Mouse (Mus musculus): ENCODE data around the gene Syt1. TPM values are rescaled to one million over a fixed set of nuclear protein-coding genes. Genes with fewer than 3 reads are reported as not detected.

The Syt1 gene
- polyA plus RNA-seq, 1 experiment, result 0.47 TPM

DNA sequence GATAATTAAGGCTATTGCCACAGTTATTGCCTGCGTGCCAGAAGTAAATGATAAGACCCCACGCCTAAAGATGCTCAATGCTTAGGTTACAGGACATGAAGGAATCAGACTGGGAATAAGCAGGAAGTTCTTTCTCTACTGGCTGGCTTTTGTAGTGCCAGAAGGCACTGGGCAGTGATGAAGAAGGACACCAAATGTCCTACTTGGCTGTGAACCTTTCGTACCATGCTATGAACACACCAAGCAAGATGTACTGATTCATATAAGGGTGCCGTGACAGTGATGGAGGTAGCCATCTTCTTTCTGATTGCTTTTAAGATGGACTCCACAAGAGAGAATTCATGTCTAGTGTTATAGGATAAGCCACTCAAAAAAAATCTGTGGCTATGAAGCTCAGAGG, 145.2 kb downstream of the Syt1 start:
- no peak overlapping the region for H3K27ac ChIP-seq (ENCODE audit: insufficient read depth, low read length)
- H3K4me3 ChIP-seq (ENCODE audit: insufficient read depth, low read length), result no peak overlapping the region
- TF ChIP-seq POLR2A (IDR thresholded peaks at IDR 0.05; ENCODE audit: low read depth, low read length), result no peak
- no peak for TF ChIP-seq CTCF (IDR thresholded peaks at IDR 0.05; ENCODE audit: borderline replicate concordance, insufficient read depth, low read length)
- H3K4me1 ChIP-seq (ENCODE audit: control insufficient read depth, insufficient read depth, low read length), result no peaks in the 10 kb centered on the region

DNA sequence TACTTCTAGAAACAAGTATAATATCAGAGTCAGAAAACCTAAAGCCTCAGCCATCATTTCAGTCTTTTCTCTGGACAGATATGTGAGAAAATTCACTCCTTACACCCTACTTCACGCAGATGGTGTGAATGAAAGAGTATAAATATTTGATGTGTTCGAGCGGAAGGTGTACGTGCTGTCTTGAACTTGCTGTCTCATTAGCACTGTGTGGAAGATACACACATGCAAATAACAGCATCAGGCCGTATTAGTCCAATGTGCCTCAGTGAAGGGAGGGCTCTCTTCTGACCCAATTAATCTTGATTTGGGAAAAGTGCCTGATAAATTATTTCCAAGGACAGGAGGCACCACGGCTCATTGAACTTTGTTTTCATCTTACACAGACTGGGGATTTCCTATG, 154.8 kb downstream of the Syt1 start:
- no peak for TF ChIP-seq POLR2A (IDR thresholded peaks at IDR 0.05; ENCODE audit: low read depth, low read length)
- no peak for TF ChIP-seq CTCF (IDR thresholded peaks at IDR 0.05; ENCODE audit: borderline replicate concordance, insufficient read depth, low read length)
- H3K27ac ChIP-seq (ENCODE audit: insufficient read depth, low read length), result no peak overlapping the region
- H3K4me3 ChIP-seq (ENCODE audit: insufficient read depth, low read length), result no peak overlapping the region
- no peaks in the 10 kb centered on the region for H3K4me1 ChIP-seq (ENCODE audit: control insufficient read depth, insufficient read depth, low read length)

DNA sequence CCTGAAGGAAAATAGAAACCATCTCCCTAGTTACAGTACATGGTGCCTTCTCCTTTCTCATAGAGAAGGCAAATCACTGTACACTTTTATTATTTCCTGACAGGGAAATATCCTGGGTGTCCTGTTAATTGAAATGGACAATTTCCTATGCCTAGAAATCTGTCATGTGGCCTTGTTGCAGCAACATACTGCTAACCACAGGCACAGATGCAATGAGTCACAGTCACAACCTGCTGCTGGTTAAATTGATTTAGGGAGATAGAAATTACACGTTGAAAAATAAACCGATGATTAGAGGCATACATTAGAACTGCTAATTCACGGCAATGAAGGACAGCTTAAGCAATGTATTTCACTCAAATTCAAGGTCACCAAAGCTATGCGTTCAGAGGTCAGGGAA, 158.0 kb downstream of the Syt1 start:
- H3K4me3 ChIP-seq (ENCODE audit: insufficient read depth, low read length), result no peak overlapping the region
- no peaks in the 10 kb centered on the region for H3K4me1 ChIP-seq (ENCODE audit: control insufficient read depth, insufficient read depth, low read length)
- H3K27ac ChIP-seq (ENCODE audit: insufficient read depth, low read length), result no peak overlapping the region
- no peak for TF ChIP-seq CTCF (IDR thresholded peaks at IDR 0.05; ENCODE audit: borderline replicate concordance, insufficient read depth, low read length)
- TF ChIP-seq POLR2A (IDR thresholded peaks at IDR 0.05; ENCODE audit: low read depth, low read length), result no peak

DNA sequence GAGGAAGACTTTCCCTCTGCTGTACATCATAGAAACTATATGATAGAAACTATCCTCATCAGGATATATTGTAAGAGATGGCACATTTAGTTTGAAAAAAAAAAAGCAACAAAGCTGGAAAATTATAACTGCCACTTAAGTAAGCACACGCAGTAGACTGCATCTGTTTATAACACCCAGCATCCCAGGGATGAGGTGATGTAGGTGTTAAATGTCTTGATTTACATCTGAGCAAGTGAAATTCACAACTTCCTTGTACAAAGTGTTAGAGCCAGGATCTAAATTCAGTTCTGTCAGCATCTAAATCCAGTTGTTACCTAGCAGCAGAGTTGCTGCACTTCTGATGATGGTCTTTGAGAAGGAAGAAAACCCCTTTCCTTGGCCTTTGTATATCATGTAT, 173.3 kb downstream of the Syt1 start:
- Histone ChIP-seq H3K4me3 (ENCODE audit: insufficient read depth, low read length) (no peak overlapping the region), H3K27ac (ENCODE audit: insufficient read depth, low read length) (no peak overlapping the region), H3K4me1 (ENCODE audit: control insufficient read depth, insufficient read depth, low read length) (no peaks in the 10 kb centered on the region)
- TF ChIP-seq POLR2A (IDR thresholded peaks at IDR 0.05; ENCODE audit: low read depth, low read length) (no peak), CTCF (IDR thresholded peaks at IDR 0.05; ENCODE audit: borderline replicate concordance, insufficient read depth, low read length) (no peak)

DNA sequence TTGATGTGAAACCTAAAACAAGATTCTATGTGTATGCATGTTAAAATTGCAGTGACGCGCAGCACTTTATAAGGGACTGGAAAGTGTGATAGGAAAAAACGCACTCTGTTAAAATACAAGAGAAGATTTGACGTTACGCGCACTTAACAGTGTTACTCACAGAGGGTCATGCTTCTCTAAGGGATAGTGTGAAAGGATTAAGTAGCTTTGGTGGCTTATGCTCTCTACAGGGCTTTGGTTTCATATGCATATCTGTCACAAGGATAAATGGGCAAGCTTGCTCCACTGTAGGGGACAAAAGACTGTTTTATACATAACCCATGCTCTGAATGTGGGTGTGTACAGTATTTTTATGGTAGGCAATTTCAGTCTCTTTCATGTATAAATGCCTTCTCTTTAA, 178.5 kb downstream of the Syt1 start:
- no peak for TF ChIP-seq POLR2A (IDR thresholded peaks at IDR 0.05; ENCODE audit: low read depth, low read length)
- no peak for TF ChIP-seq CTCF (IDR thresholded peaks at IDR 0.05; ENCODE audit: borderline replicate concordance, insufficient read depth, low read length)
- no peaks in the 10 kb centered on the region for H3K4me1 ChIP-seq (ENCODE audit: control insufficient read depth, insufficient read depth, low read length)
- H3K27ac ChIP-seq (ENCODE audit: insufficient read depth, low read length), result no peak overlapping the region
- H3K4me3 ChIP-seq (ENCODE audit: insufficient read depth, low read length), result no peak overlapping the region

DNA sequence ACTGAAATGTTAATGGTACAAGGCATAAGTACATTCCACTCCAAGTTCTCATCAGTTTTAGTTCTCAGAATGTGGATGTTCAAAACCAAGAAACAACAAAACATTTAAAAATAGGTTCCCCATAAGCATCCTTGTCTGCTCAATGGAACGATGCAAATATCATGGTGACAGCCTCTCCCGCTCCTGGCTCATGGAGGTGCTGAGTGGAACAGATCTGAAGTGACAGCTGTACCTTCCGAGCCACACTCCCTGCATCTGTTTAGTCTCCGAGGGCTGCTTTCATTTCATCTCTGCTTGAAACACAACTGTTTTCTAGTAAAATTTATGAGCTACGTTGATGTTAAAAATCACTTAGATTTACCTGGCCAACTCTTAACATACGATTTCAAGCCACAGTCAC, 179.0 kb downstream of the Syt1 start:
- H3K4me1 ChIP-seq (ENCODE audit: control insufficient read depth, insufficient read depth, low read length), result no peaks in the 10 kb centered on the region
- TF ChIP-seq POLR2A (IDR thresholded peaks at IDR 0.05; ENCODE audit: low read depth, low read length) (no peak), CTCF (IDR thresholded peaks at IDR 0.05; ENCODE audit: borderline replicate concordance, insufficient read depth, low read length) (no peak)
- H3K27ac ChIP-seq (ENCODE audit: insufficient read depth, low read length), result no peak overlapping the region
- no peak overlapping the region for H3K4me3 ChIP-seq (ENCODE audit: insufficient read depth, low read length)

DNA sequence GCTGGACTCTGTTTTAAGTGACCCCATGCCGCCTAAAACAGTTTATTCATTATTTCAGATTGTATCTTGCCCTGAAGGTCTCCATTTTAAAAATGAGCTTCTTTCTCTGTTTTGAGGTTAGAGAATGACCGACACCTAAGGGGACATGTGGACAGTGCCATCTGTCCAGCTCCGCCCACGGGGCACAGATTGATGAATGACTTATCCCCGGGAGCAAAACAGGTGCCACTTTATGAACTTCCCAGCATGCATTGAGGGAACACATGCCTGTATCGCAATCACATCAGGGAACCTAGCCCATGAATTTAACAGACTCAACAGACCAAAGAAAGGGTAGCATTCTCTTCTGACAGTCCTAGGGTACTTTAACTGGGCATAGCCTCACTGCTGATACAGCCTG, 188.5 kb downstream of the Syt1 start:
- no peak for TF ChIP-seq CTCF (IDR thresholded peaks at IDR 0.05; ENCODE audit: borderline replicate concordance, insufficient read depth, low read length)
- no peak for TF ChIP-seq POLR2A (IDR thresholded peaks at IDR 0.05; ENCODE audit: low read depth, low read length)
- Histone ChIP-seq H3K27ac (ENCODE audit: insufficient read depth, low read length) (no peak overlapping the region), H3K4me1 (ENCODE audit: control insufficient read depth, insufficient read depth, low read length) (no peaks in the 10 kb centered on the region), H3K4me3 (ENCODE audit: insufficient read depth, low read length) (no peak overlapping the region)

DNA sequence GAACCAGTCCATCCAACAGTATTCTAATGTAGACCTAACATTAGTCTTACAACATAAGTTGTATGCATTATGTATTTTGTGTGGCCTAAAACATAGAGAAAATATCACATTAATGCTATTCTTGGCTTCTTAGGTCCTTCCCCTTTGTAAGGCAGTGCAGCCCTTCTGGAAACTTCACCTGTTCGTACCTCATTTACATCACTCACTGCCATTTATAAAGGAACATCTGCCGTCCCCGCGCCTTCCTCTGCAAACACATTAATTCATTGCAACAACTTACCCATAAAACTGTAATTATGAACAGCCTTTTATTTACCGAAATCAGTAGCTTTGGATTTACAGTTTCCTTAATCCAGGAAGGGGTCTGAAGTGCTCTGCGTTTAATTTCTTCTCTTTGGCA, 195.4 kb downstream of the Syt1 start:
- Histone ChIP-seq H3K4me1 (ENCODE audit: control insufficient read depth, insufficient read depth, low read length) (no peaks in the 10 kb centered on the region), H3K27ac (ENCODE audit: insufficient read depth, low read length) (no peak overlapping the region), H3K4me3 (ENCODE audit: insufficient read depth, low read length) (no peak overlapping the region)
- TF ChIP-seq CTCF (IDR thresholded peaks at IDR 0.05; ENCODE audit: borderline replicate concordance, insufficient read depth, low read length) (no peak), POLR2A (IDR thresholded peaks at IDR 0.05; ENCODE audit: low read depth, low read length) (no peak)

DNA sequence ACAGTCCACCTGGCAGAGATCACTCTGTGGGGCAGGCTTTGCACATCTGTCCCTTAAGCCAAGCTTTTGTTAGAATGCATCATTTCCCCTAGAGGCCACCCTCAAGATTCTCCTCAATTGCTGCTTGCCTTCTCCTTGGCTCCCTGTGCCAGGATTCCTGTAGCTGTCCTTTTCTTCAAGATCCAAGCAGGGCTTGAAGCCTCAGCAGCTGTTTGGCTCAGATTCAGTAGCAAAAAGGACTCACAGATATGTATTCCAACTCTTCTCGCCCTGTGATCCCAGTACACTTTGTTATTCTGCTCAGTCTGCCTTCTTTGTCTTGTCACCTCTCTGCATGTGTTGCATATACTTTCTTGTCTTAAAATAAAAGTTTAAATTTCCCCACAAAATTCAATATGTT, 206.4 kb downstream of the Syt1 start:
- peaks cover 3% of the 10 kb centered on the region; the same call in 1 of the 2 replicates for H3K4me1 ChIP-seq (ENCODE audit: control insufficient read depth, insufficient read depth, low read length)
- TF ChIP-seq CTCF (IDR thresholded peaks at IDR 0.05; ENCODE audit: borderline replicate concordance, insufficient read depth, low read length) (no peak), POLR2A (IDR thresholded peaks at IDR 0.05; ENCODE audit: low read depth, low read length) (no peak)
- no peak overlapping the region for H3K4me3 ChIP-seq (ENCODE audit: insufficient read depth, low read length)
- H3K27ac ChIP-seq (ENCODE audit: insufficient read depth, low read length), result no peak overlapping the region

DNA sequence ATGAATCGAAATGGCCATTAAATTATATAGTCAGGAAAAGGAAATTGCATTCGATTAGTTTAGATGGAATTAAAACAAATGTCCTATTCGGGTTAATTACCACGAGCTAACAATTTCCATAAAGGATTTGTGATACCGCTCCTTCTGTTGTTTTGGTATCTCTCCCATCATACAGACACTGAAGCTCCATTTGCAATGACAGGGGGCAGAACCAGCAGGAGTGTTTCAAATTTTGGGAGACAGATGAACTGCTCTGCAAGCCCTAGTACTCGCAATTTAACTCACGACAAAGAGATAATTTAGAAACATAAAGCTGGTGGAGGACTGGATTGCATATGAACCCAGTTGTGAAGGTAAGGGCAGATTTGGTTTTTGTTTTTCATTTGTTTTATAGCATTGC, 210.0 kb downstream of the Syt1 start:
- H3K4me3 ChIP-seq (ENCODE audit: insufficient read depth, low read length), result no peak overlapping the region
- no peak overlapping the region for H3K27ac ChIP-seq (ENCODE audit: insufficient read depth, low read length)
- peaks cover 3% of the 10 kb centered on the region; the same call in 1 of the 2 replicates for H3K4me1 ChIP-seq (ENCODE audit: control insufficient read depth, insufficient read depth, low read length)
- TF ChIP-seq CTCF (IDR thresholded peaks at IDR 0.05; ENCODE audit: borderline replicate concordance, insufficient read depth, low read length) (no peak), POLR2A (IDR thresholded peaks at IDR 0.05; ENCODE audit: low read depth, low read length) (no peak)

DNA sequence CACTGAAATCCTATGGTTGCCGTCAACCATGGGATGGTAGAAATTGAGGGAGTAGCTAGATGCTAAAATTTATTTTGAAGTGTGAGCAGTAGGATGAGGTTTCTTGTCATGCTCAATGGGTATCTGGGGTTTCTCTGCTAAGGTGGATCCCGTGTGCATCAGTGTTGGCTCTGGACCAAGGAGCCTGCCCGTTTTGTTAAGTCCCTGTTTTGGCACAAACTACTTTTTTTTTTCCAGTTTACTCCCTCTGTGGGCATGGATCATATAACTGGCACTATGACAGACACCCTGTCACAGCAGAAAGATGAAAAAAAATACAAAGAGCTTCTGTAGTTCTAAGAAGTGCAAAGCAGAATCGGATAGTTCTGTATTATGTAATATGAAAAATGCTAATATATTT, 212.0 kb downstream of the Syt1 start:
- Histone ChIP-seq H3K4me1 (ENCODE audit: control insufficient read depth, insufficient read depth, low read length) (peaks cover 3% of the 10 kb centered on the region; the same call in 1 of the 2 replicates), H3K27ac (ENCODE audit: insufficient read depth, low read length) (no peak overlapping the region), H3K4me3 (ENCODE audit: insufficient read depth, low read length) (no peak overlapping the region)
- TF ChIP-seq CTCF (IDR thresholded peaks at IDR 0.05; ENCODE audit: borderline replicate concordance, insufficient read depth, low read length), result no peak
- TF ChIP-seq POLR2A (IDR thresholded peaks at IDR 0.05; ENCODE audit: low read depth, low read length), result no peak

Data from embryonic fibroblast, embryonic 13.5 days (primary cell).